Mouse (Mus musculus) gastrocnemius, postnatal 36 days (tissue): ENCODE measurements at regions not wholly inside any gene's neighbourhood (a gene's known extent, or its start where the extent isn't known, plus 50 kb on each side); places are given as distances from the start of the nearest gene placed in this dataset.

Experiments used
- DNase-seq, 2 experiments: peaks; one replicate each; pipeline ENCODE4 v3.0.0; 2022
- intact Hi-C: fragments of 180-260 bp; cut with DNase I; formaldehyde crosslinking; loops from one replicate; pipeline ENCODE4 v1.15.1; 2025

DNA sequence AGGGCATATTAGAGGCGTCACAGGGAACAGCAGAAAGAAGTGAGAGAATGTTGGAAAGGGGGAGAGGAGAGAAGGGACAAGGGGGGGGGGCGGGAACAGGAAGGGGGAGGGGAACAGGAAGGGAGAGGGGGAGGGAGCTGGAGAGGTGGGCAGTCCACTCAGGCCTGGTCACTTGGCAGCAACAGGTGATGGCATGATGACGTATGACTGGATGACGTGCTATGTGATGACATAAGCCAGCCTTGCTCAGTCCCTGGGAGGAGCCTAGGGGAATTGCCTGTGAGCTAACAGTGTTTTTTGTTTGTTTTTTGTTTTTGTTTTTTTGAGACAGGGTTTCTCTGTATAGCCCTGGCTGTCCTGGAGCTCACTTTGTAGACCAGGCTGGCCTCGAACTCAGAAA, 80.6 kb downstream of the Sik1 start:
- no peak for DNase-seq
- intact Hi-C loops = no loop called here

DNA sequence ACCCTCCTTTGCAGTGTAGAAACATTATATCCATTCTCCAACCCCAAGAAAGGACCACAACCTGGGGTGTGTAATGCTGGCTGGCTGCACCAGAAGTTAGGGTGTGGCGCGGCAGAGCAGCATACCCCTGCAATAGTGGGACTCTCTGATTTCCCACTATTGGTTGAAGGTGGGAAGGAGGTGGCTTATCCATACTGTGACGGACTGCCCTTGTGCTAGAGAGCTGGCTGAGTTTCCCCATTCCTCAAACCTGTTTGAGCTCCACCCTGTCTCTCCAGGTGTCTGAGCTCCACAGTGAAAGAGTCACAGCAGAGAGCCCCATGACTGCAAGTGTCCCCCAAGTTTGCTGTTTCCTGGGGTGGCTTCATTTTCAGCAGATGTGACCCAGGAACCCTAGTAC, 79.6 kb downstream of the Sik1 start:
- DNase-seq = no peak
- intact Hi-C loops = no loop called here

DNA sequence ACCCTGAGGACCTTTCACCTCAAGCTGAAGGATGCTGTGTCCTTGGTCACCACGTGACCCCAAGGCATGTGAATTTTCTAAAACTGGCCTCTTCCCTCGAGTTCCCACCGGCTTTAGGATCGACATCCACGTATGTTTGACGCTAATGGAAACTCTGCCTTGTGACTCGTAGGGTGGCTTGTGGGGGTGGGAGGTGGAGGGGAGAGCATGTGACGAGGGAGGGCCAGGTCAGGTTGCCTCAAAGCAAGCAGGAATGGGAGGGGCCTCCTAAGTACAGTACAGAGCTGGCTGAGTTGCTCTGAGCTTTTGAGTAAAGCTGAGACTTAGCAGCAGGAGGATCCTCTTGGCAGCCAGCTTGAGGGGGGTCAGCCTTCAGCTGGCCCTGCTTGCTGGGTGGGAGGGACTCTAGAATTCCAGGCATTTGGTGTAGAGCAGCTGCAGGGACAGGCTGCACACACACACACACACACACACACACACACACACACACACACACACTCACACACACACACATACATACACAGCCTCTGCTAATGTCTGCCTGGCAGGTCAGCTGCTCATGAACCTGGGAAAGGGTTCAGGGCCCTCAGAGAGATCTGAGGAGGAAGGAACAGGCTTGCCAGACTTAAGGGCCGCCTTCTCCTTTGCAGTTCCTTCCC, 78.5 kb downstream of the Sik1 start:
- intact Hi-C loops = no loop called here
- no peak for DNase-seq

DNA sequence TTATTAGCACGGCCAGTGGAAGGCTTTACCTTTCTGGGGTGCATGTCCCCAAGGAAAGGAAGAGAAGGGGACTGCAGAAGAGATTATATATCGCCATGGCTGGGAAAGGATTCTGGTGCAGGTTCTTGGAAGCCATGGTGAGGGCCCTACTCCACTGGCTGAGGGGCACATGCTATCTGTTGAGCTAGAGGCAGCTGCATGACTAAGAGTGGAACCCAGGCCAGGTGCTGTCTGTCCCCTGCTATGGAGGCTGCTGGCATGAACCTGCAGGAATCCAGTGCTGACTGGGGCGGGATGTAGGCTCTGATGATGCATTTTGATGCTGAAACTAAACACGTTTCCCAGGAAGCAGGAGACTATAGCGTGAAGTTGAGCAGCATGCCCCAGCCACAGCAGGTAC, 77.9 kb downstream of the Sik1 start:
- intact Hi-C loops = no loop called here
- DNase-seq = no peak

DNA sequence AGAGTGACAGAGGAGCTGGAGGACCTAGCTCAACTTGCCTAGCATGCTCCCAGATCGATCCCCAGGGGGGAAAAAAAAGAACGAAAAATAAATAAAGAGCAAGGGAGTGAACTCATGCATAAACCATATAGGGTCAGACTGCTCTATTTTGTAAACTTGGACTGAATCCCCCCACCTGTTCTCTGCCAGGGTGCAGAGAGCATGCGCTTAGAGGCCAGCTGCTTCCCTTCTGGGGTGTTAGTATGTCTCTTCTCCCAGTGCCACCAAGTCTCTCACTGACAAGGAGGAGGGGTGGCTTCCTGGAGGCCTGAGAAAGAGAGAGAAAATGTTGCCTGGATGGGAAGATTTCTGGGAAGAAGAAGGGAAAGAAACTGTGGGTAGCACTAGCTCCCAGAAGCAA, 76.1 kb downstream of the Sik1 start:
- no peak for DNase-seq
- intact Hi-C loops = no loop called here

DNA sequence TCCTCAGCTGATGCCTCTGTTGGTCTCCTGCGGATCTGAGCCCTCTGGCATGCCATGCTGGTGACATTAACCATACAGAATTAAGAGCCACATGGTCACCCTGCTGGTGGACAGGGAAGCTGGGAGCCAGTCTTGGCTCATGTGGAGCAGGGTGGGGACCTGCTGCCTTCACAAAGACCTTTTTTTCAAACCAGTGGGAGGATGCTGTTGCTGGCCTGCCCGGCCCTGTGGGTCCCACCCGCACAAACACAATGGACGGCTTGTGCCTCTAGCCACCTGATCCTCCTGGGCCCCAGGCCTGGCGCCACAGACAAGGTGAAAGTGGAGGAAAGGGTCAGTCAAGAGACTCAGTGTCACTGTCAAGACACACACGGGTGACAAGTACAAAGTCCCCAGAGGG, 73.4 kb downstream of the Sik1 start:
- no peak for DNase-seq
- intact Hi-C loops = no loop called here

DNA sequence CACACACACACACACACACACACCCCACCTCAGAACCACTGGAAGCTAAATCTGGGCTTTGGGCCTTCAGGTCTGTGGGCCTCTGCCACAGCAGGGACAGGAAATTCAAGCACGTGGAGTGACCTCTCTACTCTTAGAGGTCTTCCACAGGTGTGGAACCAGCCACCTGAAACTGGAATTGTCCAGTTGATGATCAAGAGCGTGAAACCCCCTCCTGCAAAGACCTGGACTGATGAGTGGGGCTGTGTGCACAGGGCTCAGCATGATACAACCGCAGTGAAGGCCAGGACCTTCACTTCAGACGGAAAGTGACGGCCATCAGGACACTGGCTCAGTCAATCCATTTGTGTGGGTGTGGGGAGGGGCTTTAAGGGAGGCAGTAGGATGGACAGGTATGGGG, 72.5 kb downstream of the Sik1 start:
- no peak for DNase-seq
- intact Hi-C loops = no loop called here

DNA sequence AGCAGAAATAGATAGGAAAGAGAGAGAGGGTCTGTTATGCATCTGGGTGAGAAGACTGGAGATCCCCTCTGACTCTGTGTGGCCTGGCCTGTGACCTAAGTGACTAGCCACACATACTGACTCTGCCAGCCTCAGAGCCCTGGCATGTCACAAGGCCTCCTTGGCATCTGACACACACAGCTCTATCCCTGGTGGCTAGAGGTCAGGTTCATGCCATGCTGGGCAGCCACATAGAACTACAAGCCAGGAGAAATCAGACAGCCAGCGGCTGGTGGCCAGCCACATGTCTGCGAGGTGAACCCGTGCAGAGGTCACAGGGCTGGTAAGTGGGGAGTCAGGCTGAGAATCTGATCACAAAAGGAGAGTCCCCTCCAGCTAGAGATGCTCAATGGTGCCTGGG, 67.3 kb downstream of the Sik1 start:
- intact Hi-C loops = loop anchor here (5.0 kb wide), 1 partner anchor 81 kb away; no protein-coding TSS in a partner anchor
- peak; percentile 50 to 64 for DNase-seq

DNA sequence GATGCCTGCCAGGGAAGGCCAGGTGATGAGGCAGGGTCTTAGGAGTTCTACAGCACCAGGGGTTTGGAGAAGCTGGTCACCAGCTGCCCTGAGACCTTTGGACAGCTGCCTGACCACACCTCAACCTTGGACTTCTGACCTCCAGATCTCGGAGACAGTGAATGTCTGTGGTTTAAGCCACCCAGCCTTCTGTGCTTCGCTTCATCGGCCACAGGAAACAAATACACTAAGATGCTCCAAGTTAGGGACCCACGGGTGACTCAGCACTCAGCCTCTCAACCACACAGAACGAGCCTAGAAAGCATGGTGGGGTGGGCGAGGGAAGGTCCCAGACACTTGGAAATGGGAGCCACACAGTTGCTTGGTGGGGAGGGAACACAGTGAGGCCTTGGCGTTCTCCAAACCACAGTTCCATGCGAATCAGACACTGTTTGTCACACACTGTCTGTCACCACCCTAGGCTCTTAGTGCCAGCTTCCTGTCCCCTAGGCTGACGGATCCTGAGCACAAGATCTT, 66.5 kb downstream of the Sik1 start:
- DNase-seq = no peak
- intact Hi-C loops = loop anchor here (5.0 kb wide), 1 partner anchor 82 kb away; no protein-coding TSS in a partner anchor

DNA sequence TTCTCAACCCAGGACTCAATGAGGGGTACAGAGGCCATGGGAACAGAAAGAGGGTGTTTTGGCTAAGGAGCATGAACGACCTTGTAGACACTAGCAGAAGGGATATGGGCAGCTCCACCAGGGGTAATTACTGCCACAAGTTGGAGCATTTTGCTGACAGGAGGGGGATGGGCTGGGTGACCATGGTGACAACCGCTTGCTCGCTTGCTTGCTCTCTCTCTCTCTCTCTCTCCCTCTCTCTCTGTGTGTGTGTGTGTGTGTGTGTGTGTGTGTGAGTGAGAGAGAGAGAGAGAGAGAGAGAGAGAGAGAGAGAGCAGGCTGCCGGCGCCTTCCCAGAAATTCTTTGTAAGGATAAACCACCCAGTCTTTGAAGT, 65.7 kb downstream of the Sik1 start:
- intact Hi-C loops = loop anchor here (5.0 kb wide), 1 partner anchor 83 kb away; no protein-coding TSS in a partner anchor
- no peak for DNase-seq

DNA sequence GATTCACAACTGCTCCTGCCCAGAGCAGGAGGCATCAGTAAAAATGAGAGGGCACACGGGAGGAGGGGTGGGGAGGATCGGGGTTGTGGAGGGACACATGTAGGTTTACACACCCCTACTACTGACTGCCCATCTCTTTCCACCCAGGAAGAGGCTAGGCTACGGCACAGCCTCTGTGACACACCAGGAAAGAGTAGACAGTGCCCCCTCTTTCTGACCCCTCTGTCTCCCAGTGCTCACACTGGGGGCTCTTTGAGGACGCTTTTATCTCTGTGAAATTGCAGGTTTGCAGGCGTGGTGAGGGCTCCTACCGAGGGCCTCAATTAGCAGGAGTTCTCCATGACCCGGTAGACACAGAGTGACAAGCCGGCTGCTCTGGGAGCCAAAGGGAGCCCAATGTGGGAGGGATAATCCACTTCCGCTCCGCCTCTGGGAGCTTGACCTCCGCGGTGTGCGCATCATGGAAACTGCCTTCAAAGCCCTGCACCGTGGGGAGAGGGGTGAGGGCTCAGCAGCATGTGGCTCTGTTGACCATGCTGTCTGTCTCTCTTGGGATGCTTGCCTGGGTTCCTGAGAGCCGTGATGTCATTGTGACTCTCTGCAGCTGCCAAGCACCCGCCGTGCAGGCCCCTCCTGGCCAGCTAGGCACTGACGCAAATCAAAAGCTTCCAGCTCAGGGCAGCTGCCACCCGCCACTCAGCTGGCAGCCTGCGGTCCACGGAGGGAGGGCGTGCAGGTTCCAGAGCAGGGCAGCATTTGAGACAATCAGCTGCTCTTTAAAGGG, 65.1 kb downstream of the Sik1 start:
- intact Hi-C loops = no loop called here
- DNase-seq = peak; percentile 38 to 58

DNA sequence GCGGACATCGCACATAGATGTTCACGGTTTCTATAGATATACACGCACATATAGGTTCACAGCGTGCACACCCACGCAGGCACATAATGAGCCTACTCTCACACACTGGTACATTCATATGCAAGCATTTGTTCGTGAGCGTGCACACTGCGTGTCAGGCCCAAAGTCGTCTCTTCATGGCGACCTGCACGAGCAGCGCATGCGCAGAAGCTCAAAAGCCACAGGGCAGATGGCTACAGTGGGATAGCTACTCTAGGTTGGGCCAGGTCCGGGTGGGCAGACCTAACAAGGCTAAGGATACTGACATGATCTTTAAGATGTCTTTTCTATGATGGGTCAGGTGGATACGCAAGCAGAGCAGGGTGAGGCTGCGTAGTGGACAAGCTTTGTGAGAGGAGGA, 63.9 kb downstream of the Sik1 start:
- no peak for DNase-seq
- intact Hi-C loops = loop anchor here (2.0 kb wide), 1 partner anchor 63 kb away; the partner anchor contains the start of gene Sik1

DNA sequence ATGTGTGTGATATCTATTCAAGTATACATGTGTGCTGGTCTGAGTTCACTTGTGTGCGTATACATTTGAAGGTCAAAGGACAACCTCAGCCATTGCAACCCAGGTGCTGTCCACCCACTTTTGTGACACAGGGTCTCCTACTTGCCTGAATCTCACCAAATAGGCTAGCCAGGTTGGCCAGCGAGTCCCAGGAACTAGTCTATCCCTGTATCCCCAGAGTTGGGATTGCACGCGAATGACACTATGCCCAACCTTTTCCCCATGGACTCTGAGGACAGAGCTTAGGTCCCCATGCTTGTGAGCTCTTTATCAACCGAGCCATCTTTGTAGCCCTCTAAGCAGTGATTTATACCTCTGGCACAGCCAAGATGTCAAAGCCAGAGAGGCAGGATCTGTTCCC, 62.6 kb downstream of the Sik1 start:
- intact Hi-C loops = loop anchor here (2.0 kb wide), 1 partner anchor 62 kb away; the partner anchor contains the start of gene Sik1
- no peak for DNase-seq

DNA sequence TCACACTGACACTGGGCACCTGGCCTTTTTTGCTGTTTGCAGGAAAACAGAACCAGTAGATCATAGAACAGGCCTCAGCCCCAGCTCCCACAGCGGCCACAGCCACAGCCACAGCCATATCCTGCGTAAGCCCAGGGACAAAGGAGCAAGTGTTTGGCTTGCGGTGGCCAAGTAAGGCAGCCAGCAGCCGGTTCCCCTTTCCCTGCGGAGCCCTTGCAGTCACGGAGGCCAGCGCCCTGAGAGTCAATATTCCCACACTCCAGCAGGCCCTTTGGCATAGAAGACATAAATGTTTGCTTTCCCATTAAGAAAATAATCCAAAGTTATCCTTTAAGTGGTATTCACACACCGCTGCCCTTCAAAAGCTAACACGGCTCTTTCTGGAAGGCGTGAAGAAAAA, 62.1 kb downstream of the Sik1 start:
- intact Hi-C loops = loop anchor here (2.0 kb wide), 1 partner anchor 61 kb away; the partner anchor contains the start of gene Sik1

DNA sequence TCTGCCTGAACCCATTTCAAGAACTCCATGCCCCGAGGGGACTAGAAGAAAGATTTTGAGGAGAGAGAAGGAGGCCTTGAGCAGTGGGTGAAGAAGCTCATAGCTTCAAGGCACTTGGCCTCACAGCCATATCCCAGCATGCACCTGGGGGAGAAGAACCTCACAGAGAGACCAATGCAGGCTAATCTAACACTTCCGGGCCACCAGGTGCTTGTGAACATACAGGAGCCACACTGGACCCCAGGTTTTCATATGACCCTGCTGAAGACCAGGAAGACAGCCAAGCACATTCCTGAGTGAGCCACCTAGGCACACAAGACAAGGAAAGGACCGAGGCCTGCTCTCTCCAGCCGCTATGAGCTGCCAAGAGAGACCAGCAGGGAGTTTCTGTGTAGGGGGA, 61.6 kb downstream of the Sik1 start:
- intact Hi-C loops = loop anchor here (2.0 kb wide), 1 partner anchor 61 kb away; the partner anchor contains the start of gene Sik1
- DNase-seq = no peak

More for the DNA sequence above, 62.1 kb downstream of the Sik1 start:
- peak; percentile 25 to 31 for DNase-seq
